Mouse (Mus musculus): ENCODE measurements at regions not wholly inside any gene's neighbourhood (a gene's known extent, or its start where the extent isn't known, plus 50 kb on each side); places are given as distances from the start of the nearest gene placed in this dataset.
"Not testable (repeated sequence)": the region's sequence is repeated elsewhere in the genome, so short reads cannot be mapped to it uniquely, and the experiment has no call there.

GRCm38 (mm10) chr12:15606095-15606494 lies 210.6 kb downstream of the Trib2 start:
- peak; percentile 75 for DNase-seq (ENCODE audit: low spot score)
- H3K4me2 ChIP-seq (ENCODE audit: low read depth, low read length), result no peak overlapping the region; the same call in 1 of the 2 replicates
- peaks cover 19% of the 10 kb centered on the region for H3K4me1 ChIP-seq (ENCODE audit: control insufficient read depth, insufficient read depth)
- H3K27ac ChIP-seq (ENCODE audit: low read depth), result peak overlapping the region; percentile 32
- H3K9me3 ChIP-seq (replicated peaks; ENCODE audit: control insufficient read depth, low read length), result no peaks in the 10 kb centered on the region
- no peak overlapping the region for H3K4me3 ChIP-seq (ENCODE audit: low read depth, low read length)
- TF ChIP-seq CTCF (IDR thresholded peaks at IDR 0.05; ENCODE audit: low read depth) (peak; percentile 92), EP300 (IDR thresholded peaks at IDR 0.05; ENCODE audit: low read depth) (no peak)
- H3K9ac ChIP-seq (replicated peaks; ENCODE audit: low read depth, low read length), result no peak overlapping the region
- no peaks in the 10 kb centered on the region for H3K27me3 ChIP-seq (ENCODE audit: control insufficient read depth, insufficient read depth, low read length)
- no peaks in the 10 kb centered on the region for H3K36me3 ChIP-seq (replicated peaks; ENCODE audit: control insufficient read depth, insufficient read depth, low read length)
- ATAC-seq (ENCODE audit: insufficient read depth, low read depth), result no peak
- WGBS, result 50% methylated on average over 4 of the region's 4 CpGs

GRCm38 (mm10) chr12:15604630-15605029 lies 212.1 kb downstream of the Trib2 start:
- ATAC-seq (ENCODE audit: insufficient read depth, low read depth) (no peak), DNase-seq (ENCODE audit: low spot score) (no peak)
- H3K4me3 ChIP-seq (ENCODE audit: low read depth, low read length), result no peak overlapping the region
- H3K36me3 ChIP-seq (replicated peaks; ENCODE audit: control insufficient read depth, insufficient read depth, low read length), result no peaks in the 10 kb centered on the region
- WGBS, result 64% methylated on average over 1 of the region's 1 CpGs
- TF ChIP-seq EP300 (IDR thresholded peaks at IDR 0.05; ENCODE audit: low read depth) (no peak), CTCF (IDR thresholded peaks at IDR 0.05; ENCODE audit: low read depth) (peak; percentile 27)
- H3K27ac ChIP-seq (ENCODE audit: low read depth), result no peak overlapping the region
- no peaks in the 10 kb centered on the region for H3K9me3 ChIP-seq (replicated peaks; ENCODE audit: control insufficient read depth, low read length)
- H3K4me1 ChIP-seq (ENCODE audit: control insufficient read depth, insufficient read depth), result peaks cover 19% of the 10 kb centered on the region
- H3K4me2 ChIP-seq (ENCODE audit: low read depth, low read length), result no peak overlapping the region
- no peak overlapping the region for H3K9ac ChIP-seq (replicated peaks; ENCODE audit: low read depth, low read length)
- H3K27me3 ChIP-seq (ENCODE audit: control insufficient read depth, insufficient read depth, low read length), result no peaks in the 10 kb centered on the region

- DNase-seq (ENCODE audit: low spot score) (no peak), ATAC-seq (ENCODE audit: insufficient read depth, low read depth) (no peak)
- H3K36me3 ChIP-seq (replicated peaks; ENCODE audit: control insufficient read depth, insufficient read depth, low read length), result no peaks in the 10 kb centered on the region
- H3K9ac ChIP-seq (replicated peaks; ENCODE audit: low read depth, low read length), result no peak overlapping the region
- H3K9me3 ChIP-seq (replicated peaks; ENCODE audit: control insufficient read depth, low read length), result no peaks in the 10 kb centered on the region
- H3K4me2 ChIP-seq (ENCODE audit: low read depth, low read length), result no peak overlapping the region
- no peak overlapping the region for H3K4me3 ChIP-seq (ENCODE audit: low read depth, low read length)
- peaks cover 19% of the 10 kb centered on the region for H3K4me1 ChIP-seq (ENCODE audit: control insufficient read depth, insufficient read depth)
- no peak overlapping the region for H3K27ac ChIP-seq (ENCODE audit: low read depth)
- no peak for TF ChIP-seq EP300 (IDR thresholded peaks at IDR 0.05; ENCODE audit: low read depth)
- no peak for TF ChIP-seq CTCF (IDR thresholded peaks at IDR 0.05; ENCODE audit: low read depth)
- WGBS, result 72% methylated on average over 5 of the region's 5 CpGs
- no peaks in the 10 kb centered on the region for H3K27me3 ChIP-seq (ENCODE audit: control insufficient read depth, insufficient read depth, low read length)
Observed at GRCm38 (mm10) chr12:15603885-15604284, 212.8 kb downstream of the Trib2 start.

DNA sequence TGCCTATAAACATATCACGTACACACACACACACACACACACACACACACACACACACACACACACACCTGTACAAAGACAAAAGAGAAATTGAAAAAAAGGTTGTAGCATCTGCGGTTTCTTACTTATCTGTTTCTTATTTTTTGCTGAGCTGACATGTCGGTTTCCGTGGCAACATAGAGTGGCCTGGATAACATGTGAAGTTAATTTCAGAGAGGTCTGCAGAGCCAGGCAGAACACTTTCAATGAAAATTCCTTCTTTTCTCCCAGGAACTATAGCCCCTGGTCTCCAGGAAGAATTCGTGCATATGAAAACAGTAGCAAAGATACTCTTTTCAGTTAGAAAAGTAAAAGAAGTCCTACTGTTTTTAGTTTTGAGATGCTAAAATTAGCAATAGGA lies 213.4 kb downstream of the Trib2 start:
- H3K36me3 ChIP-seq (replicated peaks; ENCODE audit: control insufficient read depth, insufficient read depth, low read length), result no peaks in the 10 kb centered on the region
- WGBS, result 74% methylated on average over 5 of the region's 5 CpGs
- H3K27ac ChIP-seq (ENCODE audit: low read depth), result no peak overlapping the region
- no peak overlapping the region for H3K4me3 ChIP-seq (ENCODE audit: low read depth, low read length)
- DNase-seq (ENCODE audit: low spot score) (no peak), ATAC-seq (ENCODE audit: insufficient read depth, low read depth) (no peak)
- no peak overlapping the region for H3K4me2 ChIP-seq (ENCODE audit: low read depth, low read length)
- no peak overlapping the region for H3K9ac ChIP-seq (replicated peaks; ENCODE audit: low read depth, low read length)
- H3K9me3 ChIP-seq (replicated peaks; ENCODE audit: control insufficient read depth, low read length), result no peaks in the 10 kb centered on the region
- H3K27me3 ChIP-seq (ENCODE audit: control insufficient read depth, insufficient read depth, low read length), result no peaks in the 10 kb centered on the region
- H3K4me1 ChIP-seq (ENCODE audit: control insufficient read depth, insufficient read depth), result peaks cover 19% of the 10 kb centered on the region; the same call in 1 of the 2 replicates
- no peak for TF ChIP-seq CTCF (IDR thresholded peaks at IDR 0.05; ENCODE audit: low read depth)
- no peak for TF ChIP-seq EP300 (IDR thresholded peaks at IDR 0.05; ENCODE audit: low read depth)

DNA sequence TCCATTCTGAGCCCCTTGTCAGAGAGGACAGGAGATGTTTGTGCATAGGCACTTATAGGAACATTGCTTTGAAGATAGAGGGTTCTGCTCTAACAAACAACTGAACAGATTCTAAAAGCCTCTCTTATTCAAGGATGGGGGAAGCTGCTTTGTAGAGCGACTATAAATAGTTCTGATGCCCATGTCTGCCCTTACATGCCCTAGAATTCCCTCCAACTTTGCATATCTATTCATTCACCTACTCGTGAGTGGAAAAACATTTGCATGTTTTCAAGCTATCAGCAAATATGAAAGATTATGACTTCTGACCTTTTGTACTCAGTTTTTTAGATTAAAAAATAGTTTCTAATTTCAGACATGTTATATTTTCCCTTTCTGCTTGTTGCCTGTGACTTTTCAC lies 222.0 kb downstream of the Trib2 start:
- no peaks in the 10 kb centered on the region for H3K9me3 ChIP-seq (replicated peaks; ENCODE audit: control insufficient read depth, low read length)
- WGBS, result 13% methylated on average over 2 of the region's 2 CpGs
- no peak overlapping the region for H3K4me2 ChIP-seq (ENCODE audit: low read depth, low read length)
- peaks cover 3% of the 10 kb centered on the region; the same call in 1 of the 2 replicates for H3K4me1 ChIP-seq (ENCODE audit: control insufficient read depth, insufficient read depth)
- H3K27me3 ChIP-seq (ENCODE audit: control insufficient read depth, insufficient read depth, low read length), result no peaks in the 10 kb centered on the region
- peak; percentile 92 for ATAC-seq (ENCODE audit: insufficient read depth, low read depth)
- H3K9ac ChIP-seq (replicated peaks; ENCODE audit: low read depth, low read length), result no peak overlapping the region
- DNase-seq (ENCODE audit: low spot score), result peak; percentile 85
- no peaks in the 10 kb centered on the region for H3K36me3 ChIP-seq (replicated peaks; ENCODE audit: control insufficient read depth, insufficient read depth, low read length)
- no peak overlapping the region for H3K4me3 ChIP-seq (ENCODE audit: low read depth, low read length)
- peak overlapping the region; percentile 78 for H3K27ac ChIP-seq (ENCODE audit: low read depth)
- TF ChIP-seq EP300 (IDR thresholded peaks at IDR 0.05; ENCODE audit: low read depth) (peak; percentile 86; the same call in 1 of the 2 replicates), CTCF (IDR thresholded peaks at IDR 0.05; ENCODE audit: low read depth) (no peak)

DNA sequence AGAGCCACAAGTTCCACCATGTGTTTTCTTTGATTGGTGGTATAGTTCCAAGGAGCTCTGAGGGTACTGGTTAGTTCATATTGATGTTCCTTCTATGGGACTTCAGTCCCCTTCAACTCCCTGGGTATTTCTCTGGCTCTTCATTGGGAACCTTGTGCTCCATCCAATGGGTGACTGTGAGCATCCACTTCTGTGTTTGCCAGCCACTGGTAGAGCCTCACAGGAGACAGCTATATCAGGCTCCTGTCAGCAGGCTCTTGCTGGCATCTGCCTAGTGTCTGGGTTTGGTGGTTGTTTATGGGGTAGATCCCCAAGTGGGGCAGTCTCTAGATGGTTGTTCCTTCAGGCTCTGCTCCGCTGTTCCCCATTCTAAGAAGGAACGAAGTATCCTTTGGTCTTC lies 228.9 kb downstream of the Trib2 start:
- peaks cover 15% of the 10 kb centered on the region; the same call in 1 of the 2 replicates for H3K4me1 ChIP-seq (ENCODE audit: control insufficient read depth, insufficient read depth)
- 53% methylated on average over 2 of the region's 2 CpGs for WGBS
- H3K4me3 ChIP-seq (ENCODE audit: low read depth, low read length); H3K9ac ChIP-seq (replicated peaks; ENCODE audit: low read depth, low read length); H3K27me3 ChIP-seq (ENCODE audit: control insufficient read depth, insufficient read depth, low read length); H3K36me3 ChIP-seq (replicated peaks; ENCODE audit: control insufficient read depth, insufficient read depth, low read length); H3K9me3 ChIP-seq (replicated peaks; ENCODE audit: control insufficient read depth, low read length); H3K4me2 ChIP-seq (ENCODE audit: low read depth, low read length); DNase-seq (ENCODE audit: low spot score); ATAC-seq (ENCODE audit: insufficient read depth, low read depth); H3K27ac ChIP-seq (ENCODE audit: low read depth): not testable (repeated sequence)
